Mouse (Mus musculus): ENCODE data around the gene Gm49486.

Gm49486 gene

GRCm38 (mm10) chr15:79270317-79271123 is 41.3 kb downstream of the Gm49486 start:
- DNase-seq (ENCODE audit: low spot score in 2 of 2), result no peak

GRCm38 (mm10) chr15:79271124-79271746 is 42.0 kb downstream of the Gm49486 start:
- DNase-seq (ENCODE audit: low spot score in 2 of 2), result no peak

GRCm38 (mm10) chr15:79273020-79273419 is 43.8 kb downstream of the Gm49486 start:
- DNase-seq (ENCODE audit: low spot score in 2 of 2), result no peak

- no peak for DNase-seq (ENCODE audit: low spot score in 2 of 2)
Measured at GRCm38 (mm10) chr15:79277728-79278127, 48.5 kb downstream of the Gm49486 start.

GRCm38 (mm10) chr15:79280209-79280608 is 51.0 kb downstream of the Gm49486 start:
- DNase-seq (ENCODE audit: low spot score in 2 of 2), result no peak

GRCm38 (mm10) chr15:79280850-79281249 is 51.7 kb downstream of the Gm49486 start:
- DNase-seq (ENCODE audit: low spot score in 2 of 2), result no peak

GRCm38 (mm10) chr15:79281389-79281788 is 52.2 kb downstream of the Gm49486 start:
- DNase-seq (ENCODE audit: low spot score in 2 of 2), result no peak

- DNase-seq (ENCODE audit: low spot score in 2 of 2), result no peak
Measured at GRCm38 (mm10) chr15:79282434-79282833, 53.2 kb downstream of the Gm49486 start.

- DNase-seq (ENCODE audit: low spot score in 2 of 2), result no peak
Measured at GRCm38 (mm10) chr15:79283371-79283770, 54.2 kb downstream of the Gm49486 start.

GRCm38 (mm10) chr15:79285399-79285798 is 56.2 kb downstream of the Gm49486 start, which contains the start of gene Baiap2l2:
Gene Baiap2l2 (minus strand): TSS chr15:79285537.
- DNase-seq (ENCODE audit: low spot score in 2 of 2), result no peak

GRCm38 (mm10) chr15:79286141-79286540 is 57.0 kb downstream of the Gm49486 start:
- DNase-seq (ENCODE audit: low spot score in 2 of 2), result no peak

- DNase-seq (ENCODE audit: low spot score in 2 of 2), result no peak
Measured at GRCm38 (mm10) chr15:79287091-79287490, 57.9 kb downstream of the Gm49486 start.

- DNase-seq (ENCODE audit: low spot score in 2 of 2), result no peak
Measured at GRCm38 (mm10) chr15:79288387-79288786, 59.2 kb downstream of the Gm49486 start.

- no peak for DNase-seq (ENCODE audit: low spot score in 2 of 2)
Measured at GRCm38 (mm10) chr15:79289441-79289840, 60.2 kb downstream of the Gm49486 start.

GRCm38 (mm10) chr15:79290340-79290739 is 61.1 kb downstream of the Gm49486 start:
- DNase-seq (ENCODE audit: low spot score in 2 of 2), result no peak

- no peak for DNase-seq (ENCODE audit: low spot score in 2 of 2)
Measured at GRCm38 (mm10) chr15:79292779-79293178, 63.6 kb downstream of the Gm49486 start.

- no peak for DNase-seq (ENCODE audit: low spot score in 2 of 2)
Measured at GRCm38 (mm10) chr15:79298553-79298952, 69.4 kb downstream of the Gm49486 start.

GRCm38 (mm10) chr15:79299563-79300155 is 70.5 kb downstream of the Gm49486 start:
- DNase-seq (ENCODE audit: low spot score in 2 of 2), result no peak

GRCm38 (mm10) chr15:79303725-79304124 is 74.5 kb downstream of the Gm49486 start:
- DNase-seq (ENCODE audit: low spot score in 2 of 2), result no peak

GRCm38 (mm10) chr15:79304832-79305231 is 75.6 kb downstream of the Gm49486 start:
- DNase-seq (ENCODE audit: low spot score in 2 of 2), result no peak

- no peak for DNase-seq (ENCODE audit: low spot score in 2 of 2)
Measured at GRCm38 (mm10) chr15:79306043-79306637, 76.9 kb downstream of the Gm49486 start.
